Mouse (Mus musculus): ENCODE data around the gene Mmachc. TPM values are rescaled to one million over a fixed set of nuclear protein-coding genes. Genes with fewer than 3 reads are reported as not detected.

Gene Mmachc
- polyA plus RNA-seq, 1 experiment: 30.3 TPM

DNA sequence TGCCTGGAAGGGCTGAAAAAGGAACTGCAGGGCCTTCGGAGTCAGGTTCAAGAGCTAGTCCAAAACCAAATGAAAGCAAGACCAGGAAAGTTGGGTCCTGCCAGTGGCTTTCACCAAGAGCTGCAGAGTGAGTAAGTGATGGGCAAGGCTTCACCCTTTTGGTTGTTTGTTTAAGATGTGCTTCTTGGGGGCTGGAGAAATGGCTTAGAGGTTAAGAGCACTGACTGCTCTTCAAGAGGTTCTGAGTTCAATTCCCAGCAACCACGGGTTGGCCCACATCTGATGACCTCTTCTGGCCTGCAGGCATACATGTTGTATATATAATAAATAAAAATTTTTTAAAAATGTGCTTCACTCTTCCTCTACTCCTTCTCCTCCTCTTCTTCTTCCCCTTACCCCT, 1.9 kb upstream of the Mmachc start:
- Histone ChIP-seq H3K4me3 (ENCODE audit: insufficient read depth, low read depth, low read length) (no peak overlapping the region), H3K36me3 (ENCODE audit: control insufficient read depth, insufficient read depth, low read length) (no peaks in the 10 kb centered on the region), H3K4me1 (ENCODE audit: control insufficient read depth, insufficient read depth, low read length) (peaks cover 3% of the 10 kb centered on the region; the same call in 1 of the 2 replicates), H3K27me3 (replicated peaks; ENCODE audit: control insufficient read depth, insufficient read depth, low read length) (no peaks in the 10 kb centered on the region), H3K27ac (ENCODE audit: insufficient read depth, low read depth, low read length) (no peak overlapping the region)
- WGBS: 98% methylated on average over 2 of the region's 2 CpGs
- DNase-seq: no peak
- TF ChIP-seq POLR2A (IDR thresholded peaks at IDR 0.05; ENCODE audit: low read depth, low read length): no peak
- no peak for TF ChIP-seq CTCF (conservative IDR thresholded peaks at IDR 0.05; ENCODE audit: insufficient read depth, insufficient read length, low read depth, low read length)

DNA sequence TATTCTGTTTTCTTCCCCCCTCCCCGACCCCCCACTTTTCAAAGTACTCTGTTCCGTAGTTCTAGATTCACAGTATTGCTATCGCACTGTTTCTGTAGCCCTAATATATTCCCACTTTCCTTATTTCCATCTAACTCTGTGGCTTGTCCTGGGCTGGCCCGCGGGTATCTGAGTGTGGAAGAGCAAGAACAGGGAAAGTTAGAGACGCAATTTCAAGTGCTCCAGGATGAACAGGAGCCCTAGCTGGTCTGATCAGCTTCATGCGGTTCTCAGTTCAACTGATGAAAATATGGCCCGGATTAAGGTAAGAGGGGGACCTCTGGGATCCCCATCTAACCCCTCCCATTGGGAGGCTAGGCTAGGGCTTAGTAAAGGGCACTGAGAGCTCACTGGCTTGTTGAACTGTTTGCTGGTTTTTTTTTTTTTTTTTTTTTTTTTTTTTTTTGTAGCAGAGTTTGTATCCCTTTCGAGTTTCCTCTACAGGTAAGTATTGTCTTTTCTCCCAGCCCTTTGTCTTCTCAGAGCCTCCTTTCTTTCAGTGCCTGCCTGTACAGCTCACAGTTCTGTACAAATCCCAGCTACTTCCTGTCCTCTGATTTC, 685 bp upstream of the Mmachc start:
- Histone ChIP-seq H3K27ac (ENCODE audit: insufficient read depth, low read depth, low read length) (no peak overlapping the region), H3K27me3 (replicated peaks; ENCODE audit: control insufficient read depth, insufficient read depth, low read length) (no peaks in the 10 kb centered on the region), H3K4me3 (ENCODE audit: insufficient read depth, low read depth, low read length) (peak overlapping the region; percentile 50), H3K36me3 (ENCODE audit: control insufficient read depth, insufficient read depth, low read length) (no peaks in the 10 kb centered on the region), H3K4me1 (ENCODE audit: control insufficient read depth, insufficient read depth, low read length) (peaks cover 3% of the 10 kb centered on the region; the same call in 1 of the 2 replicates)
- no peak for DNase-seq
- TF ChIP-seq CTCF (conservative IDR thresholded peaks at IDR 0.05; ENCODE audit: insufficient read depth, insufficient read length, low read depth, low read length): no peak
- TF ChIP-seq POLR2A (IDR thresholded peaks at IDR 0.05; ENCODE audit: low read depth, low read length): no peak
- 3% methylated on average over 9 of the region's 9 CpGs for WGBS

DNA sequence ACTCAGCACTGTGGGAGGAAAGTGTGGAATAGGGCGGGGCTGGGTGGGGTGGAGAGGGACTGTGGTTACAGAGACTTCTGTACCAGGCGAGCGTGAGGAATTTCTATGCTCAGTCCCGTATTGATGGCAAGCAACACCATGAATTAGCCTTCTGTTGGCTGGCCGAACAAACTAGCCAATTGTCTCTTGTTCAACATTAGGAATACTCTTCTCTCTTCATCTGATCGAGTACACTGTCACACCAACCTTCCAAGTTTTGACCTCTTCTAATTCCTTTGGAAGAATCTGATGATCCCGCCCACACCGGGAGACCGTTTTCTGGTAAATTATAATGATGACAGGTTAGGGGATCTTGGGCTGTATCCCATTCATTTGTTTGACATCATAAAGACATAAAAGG, 540 bp downstream of the Mmachc start:
- Histone ChIP-seq H3K4me3 (ENCODE audit: insufficient read depth, low read depth, low read length) (peak overlapping the region; percentile 82), H3K36me3 (ENCODE audit: control insufficient read depth, insufficient read depth, low read length) (no peaks in the 10 kb centered on the region), H3K4me1 (ENCODE audit: control insufficient read depth, insufficient read depth, low read length) (peaks cover 3% of the 10 kb centered on the region; the same call in 1 of the 2 replicates), H3K27ac (ENCODE audit: insufficient read depth, low read depth, low read length) (peak overlapping the region; percentile 65), H3K27me3 (replicated peaks; ENCODE audit: control insufficient read depth, insufficient read depth, low read length) (no peaks in the 10 kb centered on the region)
- TF ChIP-seq CTCF (conservative IDR thresholded peaks at IDR 0.05; ENCODE audit: insufficient read depth, insufficient read length, low read depth, low read length): no peak
- no peak for TF ChIP-seq POLR2A (IDR thresholded peaks at IDR 0.05; ENCODE audit: low read depth, low read length)
- 13% methylated on average over 9 of the region's 9 CpGs for WGBS
- DNase-seq: no peak

DNA sequence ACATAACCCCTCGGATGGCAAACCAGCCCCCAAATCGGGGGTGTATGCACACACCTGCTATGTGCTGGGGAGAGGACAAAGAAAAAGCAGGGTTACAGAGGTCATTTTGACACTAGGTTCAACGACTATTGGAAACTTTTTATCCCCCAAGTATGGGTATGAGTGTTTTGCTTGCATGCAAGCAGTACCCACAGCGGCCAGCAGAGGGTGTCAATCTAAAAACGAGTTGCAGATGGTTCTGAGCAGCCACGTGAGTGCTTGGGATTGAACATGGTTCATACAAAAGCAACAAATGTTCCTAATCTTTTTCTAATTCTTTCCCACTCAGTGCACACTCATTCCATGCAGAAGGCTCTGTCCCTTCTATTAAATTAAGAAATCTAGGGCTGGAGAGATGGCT, 4.4 kb downstream of the Mmachc start:
- H3K4me3 ChIP-seq (ENCODE audit: insufficient read depth, low read depth, low read length): no peak overlapping the region
- H3K36me3 ChIP-seq (ENCODE audit: control insufficient read depth, insufficient read depth, low read length): peaks cover 9% of the 10 kb centered on the region
- TF ChIP-seq POLR2A (IDR thresholded peaks at IDR 0.05; ENCODE audit: low read depth, low read length) (no peak), CTCF (conservative IDR thresholded peaks at IDR 0.05; ENCODE audit: insufficient read depth, insufficient read length, low read depth, low read length) (peak; percentile 83)

DNA sequence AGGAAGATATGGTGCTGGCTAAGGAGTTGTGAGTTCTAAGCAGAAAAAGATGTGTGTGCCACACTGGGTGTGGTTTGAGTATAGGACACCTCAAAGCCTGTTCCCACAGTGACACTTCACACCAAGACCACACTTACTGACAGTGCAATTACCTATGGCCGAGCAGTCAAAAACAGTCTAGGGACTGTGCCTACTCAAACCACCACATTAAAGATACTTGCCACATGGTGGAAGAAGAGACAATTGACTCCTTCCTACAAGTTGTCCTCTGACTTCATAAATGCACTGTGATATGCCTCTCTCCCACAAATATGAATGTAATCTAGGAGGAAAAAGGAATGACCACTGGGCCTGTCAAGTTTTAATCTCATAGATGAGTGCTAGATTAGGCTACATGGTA, 7.2 kb downstream of the Mmachc start:
- peaks cover 4% of the 10 kb centered on the region; the same call in 1 of the 2 replicates for H3K4me1 ChIP-seq (ENCODE audit: control insufficient read depth, insufficient read depth, low read length)
- peak overlapping the region; percentile 16; the same call in 1 of the 2 replicates for H3K27ac ChIP-seq (ENCODE audit: insufficient read depth, low read depth, low read length)
- no peak for DNase-seq
- no peak overlapping the region for H3K4me3 ChIP-seq (ENCODE audit: insufficient read depth, low read depth, low read length)
- peaks cover 20% of the 10 kb centered on the region for H3K36me3 ChIP-seq (ENCODE audit: control insufficient read depth, insufficient read depth, low read length)
- 67% methylated on average over 1 of the region's 1 CpGs for WGBS
- TF ChIP-seq POLR2A (IDR thresholded peaks at IDR 0.05; ENCODE audit: low read depth, low read length): no peak
- no peak for TF ChIP-seq CTCF (conservative IDR thresholded peaks at IDR 0.05; ENCODE audit: insufficient read depth, insufficient read length, low read depth, low read length)
- H3K27me3 ChIP-seq (replicated peaks; ENCODE audit: control insufficient read depth, insufficient read depth, low read length): no peaks in the 10 kb centered on the region

More for the DNA sequence above, 4.4 kb downstream of the Mmachc start:
- H3K4me1 ChIP-seq (ENCODE audit: control insufficient read depth, insufficient read depth, low read length): peaks cover 1% of the 10 kb centered on the region; the same call in 1 of the 2 replicates
- peak; percentile 79 for DNase-seq
- H3K27ac ChIP-seq (ENCODE audit: insufficient read depth, low read depth, low read length): no peak overlapping the region
- H3K27me3 ChIP-seq (replicated peaks; ENCODE audit: control insufficient read depth, insufficient read depth, low read length): no peaks in the 10 kb centered on the region
- 32% methylated on average over 6 of the region's 6 CpGs for WGBS

DNA sequence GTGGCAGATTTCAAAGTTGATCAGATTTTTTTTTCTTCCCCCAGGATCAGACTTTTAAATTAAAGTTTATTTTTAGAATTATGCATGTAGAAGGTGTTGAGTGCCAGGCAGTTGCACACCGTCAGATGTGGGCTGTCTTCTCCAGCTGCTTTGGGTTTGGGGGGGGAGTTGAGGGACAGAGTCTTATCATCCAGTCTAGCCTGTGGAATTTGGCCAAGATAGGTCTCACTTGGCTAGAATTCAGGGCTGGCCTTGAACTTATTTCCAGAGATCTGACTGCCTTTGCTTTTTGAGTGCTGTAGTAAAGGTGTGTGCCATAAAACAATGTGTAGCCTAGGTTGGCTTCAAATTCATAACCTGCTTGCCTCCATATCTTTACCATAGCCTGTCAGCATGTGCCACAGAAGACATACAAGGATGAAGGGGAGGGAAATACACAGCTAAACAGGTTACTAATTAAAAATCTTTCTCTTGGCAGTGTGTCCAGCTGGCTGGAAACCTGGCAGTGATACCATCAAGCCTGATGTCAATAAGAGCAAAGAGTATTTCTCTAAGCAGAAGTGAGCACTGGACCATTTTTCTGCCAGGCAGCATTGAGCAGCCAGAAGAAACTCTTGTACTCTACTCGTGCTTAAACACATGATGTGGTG, 9.4 kb downstream of the Mmachc start:
- peaks cover 4% of the 10 kb centered on the region; the same call in 1 of the 2 replicates for H3K4me1 ChIP-seq (ENCODE audit: control insufficient read depth, insufficient read depth, low read length)
- DNase-seq: peak; percentile 90
- TF ChIP-seq CTCF (conservative IDR thresholded peaks at IDR 0.05; ENCODE audit: insufficient read depth, insufficient read length, low read depth, low read length): no peak
- TF ChIP-seq POLR2A (IDR thresholded peaks at IDR 0.05; ENCODE audit: low read depth, low read length): no peak
- H3K27ac ChIP-seq (ENCODE audit: insufficient read depth, low read depth, low read length): peak overlapping the region; percentile 70
- no peaks in the 10 kb centered on the region for H3K27me3 ChIP-seq (replicated peaks; ENCODE audit: control insufficient read depth, insufficient read depth, low read length)
- peaks cover 27% of the 10 kb centered on the region for H3K36me3 ChIP-seq (ENCODE audit: control insufficient read depth, insufficient read depth, low read length)
- 20% methylated on average over 2 of the region's 2 CpGs for WGBS
- no peak overlapping the region for H3K4me3 ChIP-seq (ENCODE audit: insufficient read depth, low read depth, low read length)

DNA sequence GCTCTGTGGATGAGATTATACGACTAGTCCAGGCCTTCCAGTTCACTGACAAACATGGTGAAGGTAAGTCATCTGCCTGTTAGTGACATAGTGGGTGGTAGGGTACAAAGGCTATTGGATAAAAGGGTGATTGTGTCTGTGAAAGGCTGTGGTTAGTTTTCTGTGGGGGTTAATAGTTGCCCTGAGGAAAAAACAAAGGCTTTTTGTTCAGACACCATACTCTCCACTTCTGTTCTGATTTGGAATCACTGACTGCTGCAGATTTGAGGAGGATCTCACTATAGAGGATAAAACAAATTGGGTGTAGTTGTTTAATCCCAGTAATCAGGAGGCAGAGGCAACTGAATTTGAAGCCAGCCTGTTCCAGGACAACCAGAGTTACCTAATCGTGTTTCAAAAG, 14.4 kb downstream of the Mmachc start:
- H3K4me1 ChIP-seq (ENCODE audit: control insufficient read depth, insufficient read depth, low read length): peaks cover 13% of the 10 kb centered on the region
- H3K4me3 ChIP-seq (ENCODE audit: insufficient read depth, low read depth, low read length): no peak overlapping the region
- DNase-seq: no peak
- H3K27ac ChIP-seq (ENCODE audit: insufficient read depth, low read depth, low read length): no peak overlapping the region
- no peak for TF ChIP-seq POLR2A (IDR thresholded peaks at IDR 0.05; ENCODE audit: low read depth, low read length)
- no peak for TF ChIP-seq CTCF (conservative IDR thresholded peaks at IDR 0.05; ENCODE audit: insufficient read depth, insufficient read length, low read depth, low read length)
- peaks cover 40% of the 10 kb centered on the region for H3K36me3 ChIP-seq (ENCODE audit: control insufficient read depth, insufficient read depth, low read length)
- WGBS: 66% methylated on average over 2 of the region's 2 CpGs
- H3K27me3 ChIP-seq (replicated peaks; ENCODE audit: control insufficient read depth, insufficient read depth, low read length): no peaks in the 10 kb centered on the region
